Mouse (Mus musculus): ENCODE results near the gene Snx7. TPM values are rescaled to one million over a fixed set of nuclear protein-coding genes. Genes with fewer than 3 reads are reported as not detected.
A peak's percentile ranks its signal among the peaks of the same experiment; 100 is the strongest.

The Snx7 gene
- 4.1 and 9.0 TPM in 2 replicates for polyA plus RNA-seq (2014; fragmentation: Nextera tagmentation; extraction: Ambion mirVana)

- no peaks in the 10 kb centered on the region for H3K27me3 ChIP-seq (ENCODE audit: control insufficient read depth, insufficient read depth, low read length)
- H3K4me3 ChIP-seq (replicated peaks; ENCODE audit: low read depth, low read length), result peak within 1 kb of the TSS; percentile 58
- peak; percentile 89 for DNase-seq
- no peaks in the 10 kb centered on the region for H3K9me3 ChIP-seq (ENCODE audit: control insufficient read depth, low read length)
- no peaks in the 10 kb centered on the region for H3K4me1 ChIP-seq (ENCODE audit: control insufficient read depth, insufficient read depth, low read length)
- peak; percentile 99 for ATAC-seq (ENCODE audit: low FRiP score, low TSS enrichment)
- peak within 1 kb of the TSS; percentile 60; the same call in 1 of the 2 replicates for H3K27ac ChIP-seq (replicated peaks; ENCODE audit: low read depth, low read length)
- H3K4me2 ChIP-seq (ENCODE audit: low read length), result peak within 1 kb of the TSS; percentile 74
- WGBS, result under 1% methylated on average over 51 of the region's 53 CpGs
- H3K9ac ChIP-seq (replicated peaks; ENCODE audit: low read length), result peak within 1 kb of the TSS; percentile 68
- no peaks in the 10 kb centered on the region for H3K36me3 ChIP-seq (ENCODE audit: control insufficient read depth, insufficient read depth, low read length)
These were observed at the start of gene Snx7 for GRCm38 (mm10) chr3:117868637-117869323. Gene Snx7, minus strand, starts transcription at chr3:117868936.

DNA sequence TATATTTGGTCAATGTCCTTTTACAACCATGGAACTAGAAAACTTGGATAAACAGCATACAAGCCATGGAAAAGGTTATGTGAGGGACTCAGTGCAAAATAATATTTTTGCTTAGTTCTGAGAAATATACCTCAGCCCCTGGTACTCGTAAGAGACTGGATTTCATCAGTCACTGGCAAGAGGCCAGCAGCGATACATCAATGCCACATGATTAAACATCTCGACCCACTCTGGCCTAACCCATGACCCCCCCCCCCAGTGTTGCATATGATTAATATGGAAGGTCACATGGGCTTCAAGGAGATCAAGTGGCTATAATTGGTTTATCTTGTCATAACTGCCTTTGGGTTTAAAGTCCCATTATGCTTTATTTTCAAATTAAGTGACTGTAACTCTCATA is 46.7 kb upstream of the Snx7 start:
- ATAC-seq (ENCODE audit: low FRiP score, low TSS enrichment), result no peak
- 84% methylated on average over 3 of the region's 3 CpGs for WGBS

DNA sequence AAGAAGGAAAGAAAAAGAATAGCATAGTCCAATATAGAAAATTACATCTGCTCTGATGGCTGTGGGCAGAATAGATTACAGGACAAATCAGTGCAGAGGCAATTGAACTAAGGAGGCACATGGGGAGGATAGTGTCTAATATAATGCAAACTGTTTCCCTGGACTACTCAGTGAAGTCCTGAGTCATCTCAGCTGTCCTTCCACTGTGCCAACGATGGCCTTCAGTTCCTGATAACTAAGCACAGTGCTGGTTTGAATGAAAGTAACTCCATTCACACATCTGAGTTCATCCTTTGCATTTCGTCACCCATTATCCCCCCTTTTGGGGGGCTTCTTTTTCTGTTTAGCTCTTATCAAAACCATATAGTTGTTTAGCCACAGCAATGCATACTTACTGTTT is 25.0 kb upstream of the Snx7 start:
- Histone ChIP-seq H3K9ac (replicated peaks; ENCODE audit: low read length) (no peak overlapping the region), H3K36me3 (ENCODE audit: control insufficient read depth, insufficient read depth, low read length) (no peaks in the 10 kb centered on the region), H3K4me1 (ENCODE audit: control insufficient read depth, insufficient read depth, low read length) (no peaks in the 10 kb centered on the region), H3K27me3 (ENCODE audit: control insufficient read depth, insufficient read depth, low read length) (no peaks in the 10 kb centered on the region), H3K4me2 (ENCODE audit: low read length) (no peak overlapping the region), H3K9me3 (ENCODE audit: control insufficient read depth, low read length) (no peaks in the 10 kb centered on the region), H3K27ac (replicated peaks; ENCODE audit: low read depth, low read length) (no peak overlapping the region), H3K4me3 (replicated peaks; ENCODE audit: low read depth, low read length) (no peak overlapping the region)
- DNase-seq, result no peak
- ATAC-seq (ENCODE audit: low FRiP score, low TSS enrichment), result no peak
- 86% methylated on average over 2 of the region's 2 CpGs for WGBS

More for the DNA sequence above, 46.7 kb upstream of the Snx7 start:
- Histone ChIP-seq H3K36me3 (ENCODE audit: control insufficient read depth, insufficient read depth, low read length) (no peaks in the 10 kb centered on the region), H3K9me3 (ENCODE audit: control insufficient read depth, low read length) (no peaks in the 10 kb centered on the region), H3K27me3 (ENCODE audit: control insufficient read depth, insufficient read depth, low read length) (no peaks in the 10 kb centered on the region), H3K4me3 (replicated peaks; ENCODE audit: low read depth, low read length) (no peak overlapping the region), H3K9ac (replicated peaks; ENCODE audit: low read length) (no peak overlapping the region), H3K4me2 (ENCODE audit: low read length) (no peak overlapping the region), H3K27ac (replicated peaks; ENCODE audit: low read depth, low read length) (no peak overlapping the region), H3K4me1 (ENCODE audit: control insufficient read depth, insufficient read depth, low read length) (no peaks in the 10 kb centered on the region)
- DNase-seq, result no peak

GRCm38 (mm10) chr3:117875450-117875849 is 6.7 kb upstream of the Snx7 start:
- no peak for ATAC-seq (ENCODE audit: low FRiP score, low TSS enrichment)
- H3K4me2 ChIP-seq (ENCODE audit: low read length), result no peak overlapping the region

GRCm38 (mm10) chr3:117873209-117873863 is 4.6 kb upstream of the Snx7 start:
- 82% methylated on average over 5 of the region's 5 CpGs for WGBS
- Histone ChIP-seq H3K4me3 (replicated peaks; ENCODE audit: low read depth, low read length) (no peak overlapping the region), H3K4me1 (ENCODE audit: control insufficient read depth, insufficient read depth, low read length) (no peaks in the 10 kb centered on the region), H3K9ac (replicated peaks; ENCODE audit: low read length) (no peak overlapping the region), H3K9me3 (ENCODE audit: control insufficient read depth, low read length) (no peaks in the 10 kb centered on the region), H3K27me3 (ENCODE audit: control insufficient read depth, insufficient read depth, low read length) (no peaks in the 10 kb centered on the region), H3K36me3 (ENCODE audit: control insufficient read depth, insufficient read depth, low read length) (no peaks in the 10 kb centered on the region), H3K27ac (replicated peaks; ENCODE audit: low read depth, low read length) (no peak overlapping the region), H3K4me2 (ENCODE audit: low read length) (no peak overlapping the region)
- no peak for DNase-seq
- no peak for ATAC-seq (ENCODE audit: low FRiP score, low TSS enrichment)

More at GRCm38 (mm10) chr3:117875450-117875849, 6.7 kb upstream of the Snx7 start:
- H3K9ac ChIP-seq (replicated peaks; ENCODE audit: low read length), result no peak overlapping the region
- no peaks in the 10 kb centered on the region for H3K4me1 ChIP-seq (ENCODE audit: control insufficient read depth, insufficient read depth, low read length)
- 85% methylated on average over 3 of the region's 3 CpGs for WGBS
- H3K9me3 ChIP-seq (ENCODE audit: control insufficient read depth, low read length), result no peaks in the 10 kb centered on the region
- DNase-seq, result no peak
- no peaks in the 10 kb centered on the region for H3K27me3 ChIP-seq (ENCODE audit: control insufficient read depth, insufficient read depth, low read length)
- no peaks in the 10 kb centered on the region for H3K36me3 ChIP-seq (ENCODE audit: control insufficient read depth, insufficient read depth, low read length)
- no peak overlapping the region for H3K4me3 ChIP-seq (replicated peaks; ENCODE audit: low read depth, low read length)
- no peak overlapping the region for H3K27ac ChIP-seq (replicated peaks; ENCODE audit: low read depth, low read length)

DNA sequence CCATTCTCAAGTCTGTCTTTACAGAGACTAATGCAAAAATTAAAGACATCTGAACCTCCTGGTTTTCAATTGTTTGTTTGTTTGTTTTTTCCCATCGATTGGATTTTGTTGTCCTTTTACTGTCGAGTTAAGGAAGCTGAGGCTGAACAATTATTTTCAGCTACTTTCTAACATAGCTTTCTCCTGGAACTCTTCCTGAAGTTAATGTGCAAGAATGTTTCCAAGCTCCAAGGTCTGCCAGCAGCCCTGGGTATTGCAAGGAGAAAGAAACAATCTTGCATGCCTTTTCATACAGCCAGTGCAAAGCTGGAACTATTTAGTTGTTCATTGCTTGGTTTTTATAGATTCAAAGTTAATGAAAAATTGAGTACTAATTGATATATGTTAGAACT is 584 bp upstream of the Snx7 start:
- Histone ChIP-seq H3K27ac (replicated peaks; ENCODE audit: low read depth, low read length) (peak overlapping the region; percentile 60; the same call in 1 of the 2 replicates), H3K9me3 (ENCODE audit: control insufficient read depth, low read length) (no peaks in the 10 kb centered on the region), H3K4me1 (ENCODE audit: control insufficient read depth, insufficient read depth, low read length) (no peaks in the 10 kb centered on the region), H3K27me3 (ENCODE audit: control insufficient read depth, insufficient read depth, low read length) (no peaks in the 10 kb centered on the region), H3K36me3 (ENCODE audit: control insufficient read depth, insufficient read depth, low read length) (no peaks in the 10 kb centered on the region), H3K9ac (replicated peaks; ENCODE audit: low read length) (peak overlapping the region; percentile 68), H3K4me2 (ENCODE audit: low read length) (peak overlapping the region; percentile 74), H3K4me3 (replicated peaks; ENCODE audit: low read depth, low read length) (peak overlapping the region; percentile 58)
- WGBS, result 40% methylated on average over 2 of the region's 2 CpGs
- ATAC-seq (ENCODE audit: low FRiP score, low TSS enrichment) (no peak), DNase-seq (no peak)

DNA sequence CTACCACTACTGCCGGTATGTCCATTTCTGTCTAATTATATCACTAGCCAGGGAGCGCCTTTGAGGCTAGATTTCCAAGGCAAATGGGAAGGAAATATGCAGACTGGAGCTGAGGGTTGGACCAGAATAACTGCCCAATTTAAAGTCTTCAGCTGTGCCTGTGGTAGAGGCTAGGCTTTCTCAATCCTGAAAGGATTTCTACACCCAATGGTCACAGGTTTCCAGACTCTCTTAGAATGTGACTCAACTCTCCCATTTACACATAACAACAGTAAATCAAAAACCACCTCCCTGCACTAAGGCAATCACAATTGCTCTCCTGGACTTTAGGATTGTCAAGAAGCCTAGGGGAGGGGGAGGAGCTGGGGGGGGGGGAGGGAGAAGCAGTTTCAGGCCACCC is 645 bp downstream of the Snx7 start:
- Histone ChIP-seq H3K4me3 (replicated peaks; ENCODE audit: low read depth, low read length) (peak overlapping the region; percentile 58), H3K4me1 (ENCODE audit: control insufficient read depth, insufficient read depth, low read length) (no peaks in the 10 kb centered on the region), H3K27ac (replicated peaks; ENCODE audit: low read depth, low read length) (no peak overlapping the region), H3K4me2 (ENCODE audit: low read length) (peak overlapping the region; percentile 74), H3K36me3 (ENCODE audit: control insufficient read depth, insufficient read depth, low read length) (no peaks in the 10 kb centered on the region), H3K27me3 (ENCODE audit: control insufficient read depth, insufficient read depth, low read length) (no peaks in the 10 kb centered on the region), H3K9me3 (ENCODE audit: control insufficient read depth, low read length) (no peaks in the 10 kb centered on the region), H3K9ac (replicated peaks; ENCODE audit: low read length) (no peak overlapping the region)
- ATAC-seq (ENCODE audit: low FRiP score, low TSS enrichment) (peak; percentile 10; the same call in 1 of the 2 replicates), DNase-seq (no peak)
- 87% methylated on average over 2 of the region's 2 CpGs for WGBS

- ATAC-seq (ENCODE audit: low FRiP score, low TSS enrichment) (no peak), DNase-seq (no peak)
- H3K9me3 ChIP-seq (ENCODE audit: control insufficient read depth, low read length), result no peaks in the 10 kb centered on the region
- no peaks in the 10 kb centered on the region for H3K27me3 ChIP-seq (ENCODE audit: control insufficient read depth, insufficient read depth, low read length)
- H3K4me2 ChIP-seq (ENCODE audit: low read length), result no peak overlapping the region
- no peak overlapping the region for H3K4me3 ChIP-seq (replicated peaks; ENCODE audit: low read depth, low read length)
- 74% methylated on average over 12 of the region's 12 CpGs for WGBS
- no peak overlapping the region for H3K9ac ChIP-seq (replicated peaks; ENCODE audit: low read length)
- no peak overlapping the region for H3K27ac ChIP-seq (replicated peaks; ENCODE audit: low read depth, low read length)
- no peaks in the 10 kb centered on the region for H3K36me3 ChIP-seq (ENCODE audit: control insufficient read depth, insufficient read depth, low read length)
- no peaks in the 10 kb centered on the region for H3K4me1 ChIP-seq (ENCODE audit: control insufficient read depth, insufficient read depth, low read length)
These were observed 1.9 kb downstream of the Snx7 start for GRCm38 (mm10) chr3:117866696-117867407.

Data from midbrain, embryonic 14.5 days (tissue).